Mouse (Mus musculus) heart, adult 2 months (tissue): ENCODE results near the gene Robo2.

Experiments
- CTCF ChIP-seq: fragments of 200-600 bp; IDR thresholded peaks from 2 replicates; pipeline ENCODE4 v1.8.1; 2022; ENCODE audit warnings: antibody characterized with exemption, mild to moderate bottlenecking, moderate library complexity
- EP300 ChIP-seq: fragments of 200-500 bp; IDR thresholded peaks from 2 replicates; pipeline ENCODE4 v1.6.1; 2011; ENCODE audit warnings: low read depth, low read length, control low read depth; ENCODE audit not compliant: insufficient read depth
- POLR2A ChIP-seq: fragments of 200-500 bp; IDR thresholded peaks from 2 replicates; pipeline ENCODE4 v1.6.1; 2011; ENCODE audit warnings: mild to moderate bottlenecking, low read depth, low read length, control low read depth; ENCODE audit not compliant: insufficient read depth

DNA sequence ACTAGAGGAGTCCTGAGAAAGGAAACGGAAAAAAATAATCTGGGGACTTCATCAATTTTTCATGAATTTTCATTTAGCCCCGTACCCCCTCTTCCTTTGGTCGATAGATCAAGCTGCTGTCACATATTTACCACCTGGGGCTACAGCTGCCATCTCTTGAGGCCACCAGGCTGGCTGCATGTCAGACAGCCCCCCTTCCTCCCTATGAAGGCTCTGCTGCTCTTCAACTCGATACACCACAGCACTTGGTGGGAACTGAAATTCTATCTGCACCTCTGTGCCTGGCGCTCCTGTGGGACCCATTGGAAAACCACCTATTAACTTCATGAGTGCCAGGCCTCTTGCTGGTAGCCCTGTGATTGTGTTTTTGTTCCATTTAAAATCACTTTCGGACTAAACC is 63.2 kb downstream of the Robo2 start:
- TF ChIP-seq EP300: no peak
- no peak for TF ChIP-seq POLR2A
- TF ChIP-seq CTCF: no peak
